Mouse (Mus musculus) midbrain, embryonic 14.5 days (tissue): ENCODE measurements at regions not wholly inside any gene's neighbourhood (a gene's known extent, or its start where the extent isn't known, plus 50 kb on each side); places are given as distances from the start of the nearest gene placed in this dataset.
"Not testable (repeated sequence)": the region's sequence is repeated elsewhere in the genome, so short reads cannot be mapped to it uniquely, and the experiment has no call there.

Source experiments
- ATAC-seq: fragments of 200-750 bp; cut with Nextera tagmentation; 2 replicates; pipeline ENCODE4 v1.8.0; 2017; ENCODE audit warnings: moderate number of reproducible peaks, moderate library complexity; ENCODE audit not compliant: low FRiP score, low TSS enrichment
- DNase-seq: peaks from one replicate; pipeline ENCODE4 v3.0.0-alpha.2; 2015
- H3K27ac ChIP-seq: fragments of 300-500 bp; sonication (generic); replicated peaks from 2 replicates; pipeline ENCODE4 v1.5.1; 2014; ENCODE audit warnings: mild to moderate bottlenecking, low read depth, low read length, moderate library complexity
- H3K27me3 ChIP-seq: fragments of 300-500 bp; sonication (generic); 2 replicates; pipeline ENCODE4 v1.6.1; 2014; ENCODE audit warnings: low read length, control low read depth, mixed read lengths; ENCODE audit not compliant: control insufficient read depth, insufficient read depth
- H3K36me3 ChIP-seq: fragments of 300-500 bp; sonication (generic); 2 replicates; pipeline ENCODE4 v1.6.1; 2014; ENCODE audit warnings: low read length, control low read depth; ENCODE audit not compliant: control insufficient read depth, insufficient read depth
- H3K4me1 ChIP-seq: fragments of 300-500 bp; sonication (generic); 2 replicates; pipeline ENCODE4 v1.6.1; 2014; ENCODE audit warnings: mild to moderate bottlenecking, antibody characterized with exemption, low read length, control low read depth; ENCODE audit not compliant: control insufficient read depth, insufficient read depth
- H3K4me2 ChIP-seq: fragments of 300-500 bp; sonication (generic); 2 replicates; pipeline ENCODE4 v1.6.1; 2014; ENCODE audit warnings: mild to moderate bottlenecking, low read length, moderate library complexity
- H3K4me3 ChIP-seq: fragments of 300-500 bp; sonication (generic); replicated peaks from 2 replicates; pipeline ENCODE4 v1.5.1; 2014; ENCODE audit warnings: low read depth, low read length
- H3K9ac ChIP-seq: fragments of 300-500 bp; sonication (generic); replicated peaks from 2 replicates; pipeline ENCODE4 v1.6.1; 2014; ENCODE audit warnings: mild to moderate bottlenecking, low read length, moderate library complexity
- H3K9me3 ChIP-seq: fragments of 300-500 bp; sonication (generic); 2 replicates; pipeline ENCODE4 v1.6.1; 2016; ENCODE audit warnings: low read length, control low read depth, mixed read lengths; ENCODE audit not compliant: control insufficient read depth
- WGBS: fragments of 180-500 bp; shearing (Covaris S2); extraction: QIAGEN DNeasy Blood & Tissue Kit; methylation state at CpG from one replicate; pipeline ENCODE4 v1.1.7; 2014; 5-methylcytosine and 5-hydroxymethylcytosine counted together

- H3K27me3 ChIP-seq: no peaks in the 10 kb centered on the region
- no peak overlapping the region for H3K9ac ChIP-seq
- WGBS: 63% methylated on average over 4 of the region's 4 CpGs
- peaks cover 12% of the 10 kb centered on the region for H3K4me1 ChIP-seq
- no peak for ATAC-seq
- no peak overlapping the region for H3K4me3 ChIP-seq
- peak; percentile 24 for DNase-seq
- no peak overlapping the region for H3K4me2 ChIP-seq
- H3K36me3 ChIP-seq: no peaks in the 10 kb centered on the region
- H3K9me3 ChIP-seq: peaks cover 4% of the 10 kb centered on the region; the same call in 1 of the 2 replicates
- H3K27ac ChIP-seq: peak overlapping the region; percentile 45; the same call in 1 of the 2 replicates
Measured at GRCm38 (mm10) chr5:132975303-132975932, 432.3 kb upstream of the Auts2 start.

GRCm38 (mm10) chr5:132974876-132975275 is 431.7 kb upstream of the Auts2 start:
- Histone ChIP-seq H3K4me3 (no peak overlapping the region), H3K36me3 (no peaks in the 10 kb centered on the region), H3K4me2 (no peak overlapping the region), H3K27me3 (no peaks in the 10 kb centered on the region), H3K4me1 (peaks cover 12% of the 10 kb centered on the region), H3K27ac (peak overlapping the region; percentile 45; the same call in 1 of the 2 replicates), H3K9me3 (peaks cover 4% of the 10 kb centered on the region; the same call in 1 of the 2 replicates), H3K9ac (no peak overlapping the region)
- 4% methylated on average over 3 of the region's 3 CpGs for WGBS
- DNase-seq: peak; percentile 79
- peak; percentile 77; the same call in 1 of the 2 replicates for ATAC-seq

- WGBS: 68% methylated on average over 7 of the region's 7 CpGs
- H3K9me3 ChIP-seq: peaks cover 4% of the 10 kb centered on the region; the same call in 1 of the 2 replicates
- no peak overlapping the region for H3K4me2 ChIP-seq
- ATAC-seq (no peak), DNase-seq (peak; percentile 62)
- no peaks in the 10 kb centered on the region for H3K36me3 ChIP-seq
- H3K4me3 ChIP-seq: no peak overlapping the region
- peak overlapping the region; percentile 32; the same call in 1 of the 2 replicates for H3K27ac ChIP-seq
- no peaks in the 10 kb centered on the region for H3K27me3 ChIP-seq
- H3K9ac ChIP-seq: no peak overlapping the region
- H3K4me1 ChIP-seq: peaks cover 12% of the 10 kb centered on the region
Measured at GRCm38 (mm10) chr5:132971046-132971445, 427.9 kb upstream of the Auts2 start.

- no peak for ATAC-seq
- Histone ChIP-seq H3K4me2 (no peak overlapping the region), H3K4me3 (no peak overlapping the region), H3K9ac (no peak overlapping the region), H3K27ac (no peak overlapping the region), H3K36me3 (no peaks in the 10 kb centered on the region), H3K9me3 (peaks cover 4% of the 10 kb centered on the region; the same call in 1 of the 2 replicates), H3K27me3 (no peaks in the 10 kb centered on the region), H3K4me1 (peaks cover under 1% of the 10 kb centered on the region; the same call in 1 of the 2 replicates)
- WGBS: 68% methylated on average over 5 of the region's 5 CpGs
- DNase-seq: no peak
Measured at GRCm38 (mm10) chr5:132969376-132969775, 426.2 kb upstream of the Auts2 start.

GRCm38 (mm10) chr5:132959901-132960300 is 416.8 kb upstream of the Auts2 start:
- Histone ChIP-seq H3K9ac (no peak overlapping the region), H3K4me1 (no peaks in the 10 kb centered on the region), H3K9me3 (no peaks in the 10 kb centered on the region), H3K4me3 (no peak overlapping the region), H3K27ac (no peak overlapping the region), H3K27me3 (no peaks in the 10 kb centered on the region), H3K4me2 (no peak overlapping the region), H3K36me3 (no peaks in the 10 kb centered on the region)
- 70% methylated on average over 1 of the region's 1 CpGs for whole genome bisulfite sequencing
- DNase-seq: no peak
- no peak for ATAC-seq

GRCm38 (mm10) chr5:132956184-132956583 is 413.0 kb upstream of the Auts2 start:
- no peaks in the 10 kb centered on the region for H3K4me1 ChIP-seq
- H3K4me3 ChIP-seq: no peak overlapping the region
- no peaks in the 10 kb centered on the region for H3K36me3 ChIP-seq
- H3K27me3 ChIP-seq: no peaks in the 10 kb centered on the region
- H3K27ac ChIP-seq: no peak overlapping the region
- no peaks in the 10 kb centered on the region for H3K9me3 ChIP-seq
- ATAC-seq (no peak), DNase-seq (no peak)
- WGBS: 71% methylated on average over 5 of the region's 5 CpGs
- no peak overlapping the region for H3K4me2 ChIP-seq
- no peak overlapping the region for H3K9ac ChIP-seq

- Histone ChIP-seq H3K36me3 (no peaks in the 10 kb centered on the region), H3K4me1 (no peaks in the 10 kb centered on the region), H3K4me2 (no peak overlapping the region), H3K27me3 (no peaks in the 10 kb centered on the region), H3K27ac (no peak overlapping the region), H3K9ac (no peak overlapping the region), H3K4me3 (no peak overlapping the region), H3K9me3 (no peaks in the 10 kb centered on the region)
- ATAC-seq (no peak), DNase-seq (no peak)
- WGBS: 91% methylated on average over 8 of the region's 8 CpGs
Measured at GRCm38 (mm10) chr5:132955051-132955450, 411.9 kb upstream of the Auts2 start.

GRCm38 (mm10) chr5:132933439-132933980 is 390.4 kb upstream of the Auts2 start:
- ATAC-seq (no peak), DNase-seq (no peak)
- Histone ChIP-seq H3K9ac (no peak overlapping the region), H3K4me2 (no peak overlapping the region), H3K27me3 (no peaks in the 10 kb centered on the region), H3K4me1 (no peaks in the 10 kb centered on the region), H3K9me3 (no peaks in the 10 kb centered on the region), H3K4me3 (no peak overlapping the region), H3K36me3 (no peaks in the 10 kb centered on the region), H3K27ac (no peak overlapping the region)
- 71% methylated on average over 9 of the region's 9 CpGs for whole genome bisulfite sequencing

- H3K4me1 ChIP-seq, H3K27me3 ChIP-seq, DNase-seq, H3K36me3 ChIP-seq, H3K27ac ChIP-seq, H3K9ac ChIP-seq, H3K4me2 ChIP-seq, H3K4me3 ChIP-seq, H3K9me3 ChIP-seq, ATAC-seq: not testable (repeated sequence)
- WGBS: 92% methylated on average over 12 of the region's 12 CpGs
Measured at GRCm38 (mm10) chr5:132929955-132930354, 386.8 kb upstream of the Auts2 start.
